Mouse (Mus musculus) layer of hippocampus, postnatal 25 days (tissue): ENCODE results near the gene Mmp21. TPM values are rescaled to one million over a fixed set of nuclear protein-coding genes. Genes with fewer than 3 reads are reported as not detected.

ENCODE experiments used
- DNase-seq, 2 experiments: peaks; one replicate each; pipeline ENCODE4 v3.0.0; 2022; ENCODE audit warnings: mixed read lengths in 2 of 2, low spot score in 1 of 2; ENCODE audit errors: extremely low spot score in 1 of 2
- total RNA-seq, 2 experiments: library from RNA; stranded (reverse); gene quantifications; 2 replicates each; pipeline ENCODE4 v1.2.3; 2021

Mmp21 gene
- total RNA-seq, 2 experiments from 2014 or later: 0.38 TPM; not detected in 1

DNA sequence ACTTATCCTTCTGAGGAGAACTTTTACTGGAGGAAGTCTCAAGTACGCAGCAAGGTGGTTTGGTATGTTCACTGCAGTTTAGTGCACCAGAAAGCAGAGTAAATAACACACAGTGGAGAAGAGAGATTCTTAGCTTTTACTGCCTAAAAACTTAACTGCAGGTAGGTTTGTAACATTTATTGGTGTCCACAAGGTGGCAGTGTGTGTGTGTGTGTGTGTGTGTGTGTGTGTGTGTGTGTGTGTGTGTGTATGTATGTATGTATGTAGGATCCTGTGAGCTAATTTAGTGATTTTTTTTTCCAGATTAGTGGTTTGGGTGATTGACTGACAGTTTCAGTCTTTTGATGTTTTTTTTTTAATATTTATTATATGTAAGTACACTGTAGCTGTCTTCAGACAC, 10.8 kb downstream of the Mmp21 start:
- DNase-seq: no peak

DNA sequence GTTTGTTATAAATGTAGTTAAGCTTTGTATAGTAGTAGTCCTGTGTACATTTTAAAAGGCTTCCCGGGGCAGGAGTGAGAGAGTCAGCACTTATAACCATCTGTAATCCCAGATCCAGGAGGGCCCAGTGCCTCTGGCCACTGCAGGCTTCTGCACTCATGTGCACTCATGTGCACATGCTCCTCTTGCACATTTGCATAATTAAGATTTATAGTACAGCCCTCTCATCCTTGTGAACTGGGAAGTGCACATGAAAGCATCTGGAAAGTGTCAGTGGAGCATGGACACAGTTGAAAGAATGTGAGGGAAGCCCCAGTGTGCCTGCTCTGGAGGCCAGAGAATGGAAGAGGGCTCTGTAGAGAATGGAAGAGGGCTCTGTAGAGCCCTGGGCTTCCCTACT, 17.4 kb downstream of the Mmp21 start:
- no peak for DNase-seq

DNA sequence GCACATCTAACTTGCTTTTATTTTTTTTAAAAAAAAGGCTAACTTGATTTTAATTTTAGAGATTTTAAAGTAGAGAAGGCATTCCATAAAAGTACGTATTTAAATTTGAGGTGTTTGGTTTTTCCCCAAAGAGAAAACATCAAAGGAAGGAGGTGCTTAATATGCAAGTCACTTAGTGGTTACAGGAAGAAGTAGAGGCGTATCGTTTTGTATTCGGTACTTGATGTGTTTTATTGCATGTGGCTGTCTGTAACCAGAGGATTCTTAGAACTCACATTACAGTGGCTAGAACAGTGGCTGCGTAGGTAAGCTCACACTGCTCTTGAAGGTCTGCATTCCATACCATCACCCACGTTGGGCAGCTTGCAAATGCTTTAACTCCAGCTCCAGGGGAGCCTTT, 34.1 kb downstream of the Mmp21 start:
- DNase-seq: no peak

DNA sequence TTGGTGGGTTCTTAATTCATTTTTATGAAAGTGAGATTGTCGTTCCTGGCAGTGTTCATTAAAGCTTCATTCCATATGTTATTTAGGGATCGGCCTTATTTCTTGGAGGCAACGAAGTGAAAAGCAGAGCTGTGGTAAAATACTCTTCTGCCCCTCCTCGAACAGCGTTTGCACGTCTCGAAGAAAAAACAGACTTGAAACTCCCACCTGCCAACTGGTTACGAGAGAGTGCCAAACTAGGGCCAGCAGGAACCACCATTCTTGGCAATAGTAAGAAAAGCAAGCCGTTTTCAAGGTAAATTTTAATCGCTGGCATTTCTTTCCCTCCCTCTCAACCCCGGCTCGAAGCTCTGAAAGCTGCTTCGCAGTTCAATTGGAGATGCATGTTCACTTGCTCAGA, 41.0 kb downstream of the Mmp21 start:
- peak in 1 of 2 experiments; percentile 32 for DNase-seq

DNA sequence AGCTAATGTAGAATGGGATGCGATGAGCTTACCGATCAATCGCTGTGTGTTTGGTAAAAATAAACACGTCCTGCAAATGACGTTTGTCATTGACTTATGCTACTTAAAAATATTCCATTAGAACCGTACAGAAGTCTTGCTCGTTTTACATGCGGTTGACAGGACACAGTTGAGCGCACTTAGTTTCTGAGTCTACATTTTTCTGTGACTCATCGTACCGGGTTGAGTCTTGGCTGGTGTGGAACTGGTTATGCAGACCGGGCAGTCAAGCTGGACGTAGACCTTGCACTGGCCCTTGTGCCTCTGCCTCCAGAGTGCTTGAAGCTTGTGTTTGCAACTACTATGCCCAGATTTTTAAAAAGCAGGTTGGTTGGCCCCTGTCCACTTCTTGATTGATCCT, 41.6 kb downstream of the Mmp21 start:
- DNase-seq: no peak

DNA sequence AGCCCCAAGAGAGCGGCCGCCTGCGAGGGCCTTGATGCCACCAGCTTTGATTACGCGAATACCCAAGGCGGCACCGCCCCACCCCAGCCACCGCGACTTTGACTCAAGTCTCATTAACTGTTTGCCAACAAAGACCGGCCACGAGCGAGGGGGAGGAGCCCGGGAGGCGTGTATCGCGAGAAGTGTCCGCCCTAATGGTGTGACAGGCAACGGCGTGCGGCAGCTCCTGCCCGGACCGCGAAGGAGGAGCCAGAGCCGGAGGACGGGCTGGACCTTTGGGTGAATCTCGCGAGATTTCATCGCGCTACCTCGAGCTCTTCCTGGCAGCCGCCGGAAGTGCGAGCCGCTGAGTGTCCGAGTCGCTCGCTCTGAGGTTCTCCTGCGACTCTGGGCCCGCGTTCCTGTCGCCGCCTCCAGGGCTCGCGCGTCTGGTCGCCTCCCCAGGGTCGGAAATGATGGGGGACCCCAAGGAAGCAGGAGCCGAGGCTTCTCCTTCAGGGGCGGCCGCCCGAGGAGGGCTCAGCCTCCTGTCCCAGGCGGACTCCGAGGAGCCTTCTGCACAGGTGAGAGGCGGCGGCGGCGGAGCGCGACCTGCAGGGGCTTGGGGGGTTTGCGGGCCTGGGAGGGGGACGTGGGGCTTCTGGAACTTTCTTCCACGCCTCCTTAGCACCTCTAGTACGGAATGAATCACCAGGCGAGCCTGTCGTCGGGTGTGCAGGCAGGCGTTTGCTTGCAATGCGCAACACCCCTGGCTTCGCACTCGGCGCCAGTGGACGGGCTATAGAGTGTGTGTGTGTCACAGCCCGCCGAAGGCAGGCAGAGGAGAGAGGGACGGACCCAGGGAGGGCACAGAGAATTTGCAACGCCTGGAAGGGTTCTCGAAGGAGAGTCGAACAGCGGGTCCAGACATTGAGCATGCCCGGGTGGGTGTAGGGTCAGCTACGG, 42.2 kb downstream of the Mmp21 start, which contains the start of gene Edrf1:
Gene Edrf1, plus strand, starts transcription at position 183 of the 945 bp plus-strand sequence.
- peak; percentile 81 to 89 for DNase-seq

DNA sequence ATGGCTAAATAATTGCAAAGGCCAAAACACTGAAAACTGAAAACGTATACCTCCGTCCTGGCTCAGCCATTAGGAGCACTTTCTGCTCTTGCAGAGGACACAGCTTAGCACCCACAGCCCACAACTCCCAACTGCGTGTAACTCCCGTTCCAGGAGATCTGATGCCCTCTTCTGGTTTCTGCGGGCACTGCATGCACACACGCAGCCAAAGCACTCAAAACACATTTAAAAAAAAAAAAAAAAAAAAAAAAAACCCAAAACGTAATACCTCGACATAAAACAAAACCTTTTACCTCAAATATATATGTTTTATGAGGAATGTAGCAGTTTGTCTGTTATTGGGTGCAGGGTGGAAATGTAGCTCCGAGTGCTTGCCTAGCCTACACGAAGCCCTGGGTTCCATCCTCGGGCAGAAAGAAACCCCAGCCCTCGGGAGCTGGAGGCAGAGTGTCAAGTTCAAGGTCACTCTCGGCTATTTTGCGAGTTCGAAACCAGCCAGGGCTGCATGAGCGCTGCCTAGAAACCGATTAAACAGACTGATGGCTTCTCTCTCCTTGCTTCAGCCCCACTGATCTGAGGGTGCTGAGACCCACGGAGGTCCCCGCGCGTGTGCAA, 43.0 kb downstream of the Mmp21 start:
- DNase-seq: peak; percentile 82 to 99

DNA sequence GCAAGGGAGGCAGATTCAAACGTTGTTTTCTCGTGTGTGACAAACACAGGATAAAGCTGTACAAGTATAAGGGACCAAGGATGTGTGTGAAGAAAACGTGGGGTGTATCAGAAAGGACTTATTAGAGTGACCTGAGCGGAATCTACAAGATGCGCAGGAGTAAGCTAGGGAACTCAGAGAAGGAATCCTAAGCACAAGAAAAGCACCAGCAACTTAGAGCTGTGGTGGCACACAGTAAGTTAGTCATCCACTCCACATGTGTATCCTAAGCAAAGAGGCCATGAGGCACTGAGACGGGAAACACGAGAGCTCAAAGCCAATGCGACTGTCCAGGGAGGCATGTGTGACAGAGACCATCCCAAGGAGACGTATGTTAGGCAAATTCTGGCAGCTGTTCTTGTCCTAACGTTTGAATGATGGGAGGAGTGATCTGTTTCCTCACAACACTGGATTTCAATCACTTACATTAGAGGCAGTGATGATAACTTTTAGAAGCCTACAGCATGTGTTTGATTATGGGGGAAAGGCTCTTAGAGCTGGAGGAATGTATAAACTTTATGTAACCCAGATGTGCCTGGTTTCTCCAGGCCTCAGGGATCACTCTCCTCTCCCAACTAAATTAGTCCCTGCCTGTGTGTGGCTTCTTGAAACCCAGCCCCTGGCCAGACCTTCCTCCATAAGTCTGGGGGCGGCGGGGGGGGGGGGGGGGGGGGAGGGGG, 44.8 kb downstream of the Mmp21 start:
- DNase-seq: no peak

DNA sequence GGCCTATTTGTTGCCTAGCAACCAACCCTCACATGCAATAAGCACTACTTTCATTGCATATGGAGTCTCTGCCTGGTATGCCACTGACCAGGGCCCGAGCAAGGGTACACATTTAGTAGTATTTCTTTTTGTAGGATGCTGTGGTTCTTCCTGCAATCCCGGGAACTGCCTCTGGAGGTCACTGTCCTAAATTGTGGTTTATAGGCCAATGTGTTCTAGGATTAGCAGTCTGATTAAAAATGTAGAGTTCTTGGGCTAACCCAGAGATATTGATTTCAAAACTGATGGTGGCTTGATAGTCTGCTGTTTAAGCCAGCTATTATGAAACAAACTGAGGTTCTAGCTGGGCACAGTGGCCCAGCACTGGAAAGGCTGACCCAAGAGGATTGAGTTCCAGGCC, 47.4 kb downstream of the Mmp21 start:
- DNase-seq: peak in 1 of 2 experiments; percentile 83

DNA sequence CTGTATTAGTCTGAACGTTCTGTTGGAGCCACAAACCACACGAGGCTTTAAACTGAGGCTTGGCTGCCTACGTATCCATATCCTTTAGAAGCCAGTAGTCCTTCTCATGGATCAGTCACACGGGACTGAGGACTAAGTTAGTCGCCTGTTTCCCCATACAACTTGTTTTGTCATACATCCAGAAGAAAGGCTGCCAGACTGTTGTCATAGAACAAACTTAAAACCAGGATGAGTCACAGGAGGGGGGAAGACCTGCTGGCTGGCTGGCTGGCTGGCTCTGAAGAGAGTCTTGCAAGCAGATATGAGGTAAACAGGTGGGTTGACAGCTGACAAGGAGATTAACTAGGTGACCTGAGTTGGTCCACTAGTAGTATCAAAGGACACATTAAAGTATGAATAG, 49.0 kb downstream of the Mmp21 start:
- no peak for DNase-seq

DNA sequence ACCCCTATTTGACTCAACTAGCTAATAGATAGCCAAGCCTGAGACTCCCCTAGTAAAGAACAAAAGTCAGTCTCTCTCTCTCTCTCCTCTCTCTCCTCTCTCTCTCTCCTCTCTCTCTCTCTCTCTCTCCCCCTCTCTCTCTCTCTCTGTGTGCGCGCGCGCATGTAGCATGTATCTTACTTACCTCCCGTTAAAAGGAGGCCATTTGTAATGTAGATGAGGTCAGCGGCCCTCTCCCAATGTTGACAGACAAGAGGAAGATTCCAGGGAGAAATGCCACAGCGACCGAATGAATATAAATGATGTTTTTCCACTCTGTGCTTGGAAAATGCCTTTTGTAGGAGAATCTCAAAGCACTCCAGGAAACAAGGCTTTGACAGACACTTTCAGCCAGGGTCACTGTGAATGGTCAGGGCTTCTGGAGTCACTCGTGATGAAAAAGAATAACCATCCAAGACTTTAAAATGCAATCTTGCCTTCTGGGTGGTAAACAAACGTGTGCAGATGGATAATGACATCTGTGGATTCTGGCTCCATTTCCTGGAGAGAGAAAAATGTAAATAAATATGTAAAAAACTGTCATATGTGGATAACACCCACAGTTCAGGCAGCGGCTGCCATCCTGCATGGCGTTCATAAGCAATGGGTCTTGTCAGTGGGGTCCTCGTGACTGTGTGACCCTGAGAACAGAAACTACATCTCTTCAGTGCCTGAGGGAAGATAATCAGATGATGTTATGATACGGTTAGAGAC, 52.5 kb downstream of the Mmp21 start:
- no peak for DNase-seq

Other genes starting within 250 kb of the Mmp21 start
- gene Tex36, start 77.9 kb downstream of the Mmp21 start, total RNA-seq: not detected
- gene Edrf1, start 42.5 kb downstream of the Mmp21 start, total RNA-seq: 10 to 100 TPM; 23.9 to 29.1 TPM
- 10 to 100 TPM; 58.0 to 60.2 TPM for gene Bccip, start 29.3 kb upstream of the Mmp21 start, total RNA-seq
- gene Uros, start 30.0 kb upstream of the Mmp21 start, total RNA-seq: 10 to 100 TPM; 17.8 to 18.1 TPM
- 1 to 10 TPM; 2.4 to 2.7 TPM for gene Fank1, start 96.8 kb upstream of the Mmp21 start, total RNA-seq
- 10 to 100 TPM; 39.5 to 44.2 TPM for gene Dhx32, start 102.7 kb upstream of the Mmp21 start, total RNA-seq